Mouse (Mus musculus): Measurements from ENCODE around the gene Hoxb1.

The Hoxb1 gene

DNA sequence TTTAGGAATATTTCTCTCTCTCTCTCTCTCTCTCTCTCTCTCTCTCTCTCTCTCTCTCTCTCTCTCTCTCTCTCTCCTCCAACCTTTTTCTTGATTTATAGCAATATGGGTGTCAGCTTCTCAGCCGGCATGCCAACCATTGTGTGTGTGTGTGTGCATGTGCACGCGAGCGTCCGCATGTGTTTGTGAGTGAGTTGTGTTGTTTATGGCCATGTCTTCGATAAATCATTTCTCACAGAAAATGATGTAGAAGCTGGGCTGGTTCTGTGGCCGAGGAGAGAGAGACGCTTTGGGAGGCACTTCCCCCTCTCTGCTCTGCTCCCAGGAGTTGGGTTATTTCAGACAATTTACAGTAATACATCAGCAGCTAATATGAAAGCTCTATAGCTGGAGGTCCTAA lies 36.9 kb upstream of the Hoxb1 start:
- in situ Hi-C loops (cut with MboI; ENCODE audit: low pct_unique_long_range_greater_than_20kb in 1 of 2, low sequenced_read_pairs in 2 of 2, unreplicated experiment in 1 of 2) = loop anchor here in 1 of 2 experiments (10.0 to 25.0 kb wide), 2 partner anchors 154 to 684 kb away; partner anchors contain the start of gene Sp6

DNA sequence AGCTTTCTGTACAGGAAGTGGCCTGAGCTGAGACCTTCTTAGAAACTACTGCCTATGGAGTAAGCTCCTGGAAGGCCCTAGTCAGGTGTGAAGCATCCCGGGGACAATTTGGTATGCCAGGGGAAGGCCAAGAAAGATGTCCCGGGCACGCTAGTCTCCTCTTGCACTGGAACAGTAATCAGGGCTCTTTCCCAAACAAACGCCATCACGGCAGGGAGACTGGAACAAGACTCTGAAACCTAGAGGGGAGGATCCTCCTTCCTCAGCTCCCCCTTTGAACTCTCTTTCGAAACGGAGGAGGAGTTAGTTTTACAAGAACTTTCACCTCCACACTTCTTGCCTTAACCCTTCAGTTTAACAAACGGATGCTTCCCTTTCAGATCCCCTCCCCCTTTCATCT lies 33.4 kb upstream of the Hoxb1 start:
- in situ Hi-C loops (cut with MboI; ENCODE audit: low pct_unique_long_range_greater_than_20kb in 1 of 2, low sequenced_read_pairs in 2 of 2, unreplicated experiment in 1 of 2) = loop anchor here in 1 of 2 experiments (25.0 kb wide), 1 partner anchor 680 kb away; the partner anchor contains the start of gene Sp6

GRCm38 (mm10) chr11:96332618-96333032 lies 32.9 kb upstream of the Hoxb1 start:
- in situ Hi-C loops (cut with MboI; ENCODE audit: low pct_unique_long_range_greater_than_20kb in 1 of 2, low sequenced_read_pairs in 2 of 2, unreplicated experiment in 1 of 2) = loop anchor here in 1 of 2 experiments (25.0 kb wide), 1 partner anchor 680 kb away; the partner anchor contains the start of gene Sp6

DNA sequence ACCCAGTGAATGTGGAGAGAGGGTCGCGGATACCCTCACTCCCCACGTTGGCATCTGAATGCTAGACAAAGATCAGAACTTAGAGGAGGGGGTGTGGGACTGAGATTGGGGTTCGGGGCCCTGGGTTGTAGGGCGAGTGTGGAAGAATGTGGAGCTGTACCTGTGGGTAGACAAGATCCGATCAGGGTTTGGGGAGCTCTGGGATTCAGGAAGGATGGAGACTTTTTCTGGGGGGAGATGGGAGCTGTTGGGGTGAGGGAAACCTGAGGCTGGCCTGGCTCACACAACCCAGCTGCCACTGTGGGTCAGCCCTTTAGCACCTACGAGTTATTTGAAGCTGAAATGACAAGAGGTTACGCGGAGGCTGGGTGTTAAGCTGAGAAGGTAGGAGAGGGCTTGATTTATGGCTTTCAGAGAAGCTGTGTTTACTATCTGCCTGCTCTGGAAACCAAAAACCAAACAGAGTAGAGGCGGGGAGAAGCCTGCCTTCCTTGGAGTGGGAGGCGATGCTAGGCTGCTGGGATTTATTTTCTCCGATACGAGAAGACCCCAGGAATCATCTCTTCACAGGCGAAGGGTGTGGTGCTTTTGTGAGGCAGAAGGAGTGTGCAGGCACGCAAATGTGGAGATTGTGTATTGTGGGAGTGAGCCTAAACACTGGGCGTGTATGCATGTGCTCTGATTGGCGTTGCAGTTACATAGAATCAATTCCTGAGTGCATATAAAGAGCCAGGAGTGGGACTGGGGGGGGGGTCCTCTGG lies 32.1 kb upstream of the Hoxb1 start:
- in situ Hi-C loops (cut with MboI; ENCODE audit: low pct_unique_long_range_greater_than_20kb in 1 of 2, low sequenced_read_pairs in 2 of 2, unreplicated experiment in 1 of 2) = loop anchor here in 1 of 2 experiments (25.0 kb wide), 1 partner anchor 679 kb away; the partner anchor contains the start of gene Sp6

GRCm38 (mm10) chr11:96334002-96334364 lies 31.6 kb upstream of the Hoxb1 start:
- in situ Hi-C loops (cut with MboI; ENCODE audit: low pct_unique_long_range_greater_than_20kb in 1 of 2, low sequenced_read_pairs in 2 of 2, unreplicated experiment in 1 of 2) = loop anchor here in 1 of 2 experiments (25.0 kb wide), 1 partner anchor 678 kb away; the partner anchor contains the start of gene Sp6

DNA sequence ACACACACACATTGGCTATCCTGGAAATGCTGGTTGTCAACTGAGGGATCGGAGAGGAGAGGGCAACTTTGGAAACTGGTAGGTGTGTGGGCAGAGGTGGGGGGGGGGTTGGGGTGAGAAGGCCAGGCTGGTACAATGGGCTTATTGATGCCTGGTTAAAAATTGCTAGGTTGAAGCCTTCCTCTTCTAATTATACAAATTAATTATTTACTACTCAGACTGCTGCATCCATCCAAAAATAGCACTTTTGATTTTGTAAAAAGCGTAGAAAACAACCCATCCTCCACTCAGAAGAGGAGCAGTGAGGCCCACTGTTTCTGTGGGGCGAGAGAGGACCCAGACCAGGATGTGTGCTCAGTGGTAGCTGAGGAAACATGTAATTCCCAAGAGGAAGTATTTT lies 30.6 kb upstream of the Hoxb1 start:
- in situ Hi-C loops (cut with MboI; ENCODE audit: low pct_unique_long_range_greater_than_20kb in 1 of 2, low sequenced_read_pairs in 2 of 2, unreplicated experiment in 1 of 2) = loop anchor here (5.0 to 25.0 kb wide), 2 partner anchors 38 to 677 kb away; partner anchors contain the start of gene Sp6 (in 1 of the 2)

- in situ Hi-C loops (cut with MboI; ENCODE audit: low pct_unique_long_range_greater_than_20kb in 1 of 2, low sequenced_read_pairs in 2 of 2, unreplicated experiment in 1 of 2) = loop anchor here (5.0 to 25.0 kb wide), 2 partner anchors 39 to 676 kb away; partner anchors contain the start of gene Sp6 (in 1 of the 2)
Observed at GRCm38 (mm10) chr11:96336597-96336996, 29.0 kb upstream of the Hoxb1 start.

DNA sequence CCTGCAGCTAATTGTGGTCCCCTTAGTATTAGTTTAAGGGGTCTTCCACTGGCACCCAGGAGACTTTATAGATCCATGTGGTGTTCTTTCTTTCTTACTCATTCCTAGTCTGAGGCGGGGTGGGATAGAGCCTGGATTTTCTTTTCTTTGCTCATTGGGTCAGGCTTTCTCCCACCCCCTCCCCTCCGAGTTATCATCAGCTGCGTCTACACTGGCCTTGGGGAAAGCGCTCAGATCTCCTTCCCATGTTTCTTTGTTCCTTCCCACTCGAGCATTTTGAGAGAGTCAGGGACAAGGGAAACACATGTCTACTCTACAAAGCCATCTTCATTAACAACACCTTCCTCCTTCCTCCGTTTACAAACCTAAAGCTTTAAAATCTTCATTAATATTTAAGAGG lies 28.5 kb upstream of the Hoxb1 start:
- in situ Hi-C loops (cut with MboI; ENCODE audit: low pct_unique_long_range_greater_than_20kb in 1 of 2, low sequenced_read_pairs in 2 of 2, unreplicated experiment in 1 of 2) = loop anchor here (5.0 to 25.0 kb wide), 2 partner anchors 40 to 675 kb away; partner anchors contain the start of gene Sp6 (in 1 of the 2)

DNA sequence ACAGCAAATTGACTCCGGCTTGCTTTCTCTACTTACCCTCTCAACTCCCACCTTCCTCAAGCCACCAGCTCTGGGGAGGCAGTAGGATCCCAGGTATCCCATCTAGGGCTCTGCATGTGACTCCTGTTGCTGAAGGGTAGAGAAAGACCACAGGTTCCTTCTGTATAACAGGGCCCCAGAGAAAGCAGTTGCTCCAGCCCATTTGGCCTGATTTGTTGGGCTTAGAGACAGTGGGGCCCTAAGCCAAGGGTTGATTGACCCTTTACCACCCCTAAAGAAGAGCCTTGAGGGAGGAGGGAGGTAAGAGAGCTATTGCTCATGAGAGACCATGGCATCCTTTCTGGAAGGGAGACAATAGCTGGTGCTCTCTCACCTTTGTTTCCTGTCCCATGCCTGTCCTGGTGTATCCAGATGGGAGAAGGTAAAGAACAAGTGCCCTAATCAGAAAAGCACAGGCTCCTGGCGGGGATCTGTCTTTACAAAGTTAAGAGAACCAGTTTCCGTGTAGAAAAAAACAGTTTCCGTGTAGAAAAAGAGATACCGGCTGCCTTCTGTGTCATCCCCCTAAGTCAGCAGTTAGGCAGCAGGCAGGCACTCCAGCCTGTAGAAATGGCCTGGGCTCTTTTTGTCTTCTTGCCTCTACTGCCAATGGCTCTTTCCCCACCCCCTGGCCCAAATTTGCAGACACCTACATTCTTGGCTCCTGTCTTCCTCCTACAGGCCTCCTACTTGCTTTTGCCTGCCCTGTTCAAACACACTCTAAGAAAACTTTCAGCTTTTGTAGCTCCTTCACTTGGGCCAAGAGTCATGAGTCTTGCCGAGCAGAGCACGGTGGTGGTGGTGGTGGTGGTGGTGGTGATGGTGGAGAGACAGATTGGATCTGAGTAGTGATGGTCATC lies 26.3 kb upstream of the Hoxb1 start:
- in situ Hi-C loops (cut with MboI; ENCODE audit: low pct_unique_long_range_greater_than_20kb in 1 of 2, low sequenced_read_pairs in 2 of 2, unreplicated experiment in 1 of 2) = loop anchor here (5.0 to 25.0 kb wide), 2 partner anchors 42 to 673 kb away; partner anchors contain the start of gene Sp6 (in 1 of the 2)

GRCm38 (mm10) chr11:96340698-96341365 lies 24.7 kb upstream of the Hoxb1 start:
- in situ Hi-C loops (cut with MboI; ENCODE audit: low pct_unique_long_range_greater_than_20kb in 1 of 2, low sequenced_read_pairs in 2 of 2, unreplicated experiment in 1 of 2) = loop anchor here in 1 of 2 experiments (25.0 kb wide), 1 partner anchor 671 kb away; the partner anchor contains the start of gene Sp6

GRCm38 (mm10) chr11:96341701-96342575 lies 23.6 kb upstream of the Hoxb1 start:
- in situ Hi-C loops (cut with MboI; ENCODE audit: low pct_unique_long_range_greater_than_20kb in 1 of 2, low sequenced_read_pairs in 2 of 2, unreplicated experiment in 1 of 2) = loop anchor here in 1 of 2 experiments (25.0 kb wide), 1 partner anchor 670 kb away; the partner anchor contains the start of gene Sp6

GRCm38 (mm10) chr11:96342576-96342930 lies 23.0 kb upstream of the Hoxb1 start:
- in situ Hi-C loops (cut with MboI; ENCODE audit: low pct_unique_long_range_greater_than_20kb in 1 of 2, low sequenced_read_pairs in 2 of 2, unreplicated experiment in 1 of 2) = loop anchor here in 1 of 2 experiments (25.0 kb wide), 1 partner anchor 670 kb away; the partner anchor contains the start of gene Sp6

- in situ Hi-C loops (cut with MboI; ENCODE audit: low pct_unique_long_range_greater_than_20kb in 1 of 2, low sequenced_read_pairs in 2 of 2, unreplicated experiment in 1 of 2) = loop anchor here in 1 of 2 experiments (25.0 kb wide), 1 partner anchor 669 kb away; the partner anchor contains the start of gene Sp6
Observed at GRCm38 (mm10) chr11:96343206-96343745, 22.3 kb upstream of the Hoxb1 start.

DNA sequence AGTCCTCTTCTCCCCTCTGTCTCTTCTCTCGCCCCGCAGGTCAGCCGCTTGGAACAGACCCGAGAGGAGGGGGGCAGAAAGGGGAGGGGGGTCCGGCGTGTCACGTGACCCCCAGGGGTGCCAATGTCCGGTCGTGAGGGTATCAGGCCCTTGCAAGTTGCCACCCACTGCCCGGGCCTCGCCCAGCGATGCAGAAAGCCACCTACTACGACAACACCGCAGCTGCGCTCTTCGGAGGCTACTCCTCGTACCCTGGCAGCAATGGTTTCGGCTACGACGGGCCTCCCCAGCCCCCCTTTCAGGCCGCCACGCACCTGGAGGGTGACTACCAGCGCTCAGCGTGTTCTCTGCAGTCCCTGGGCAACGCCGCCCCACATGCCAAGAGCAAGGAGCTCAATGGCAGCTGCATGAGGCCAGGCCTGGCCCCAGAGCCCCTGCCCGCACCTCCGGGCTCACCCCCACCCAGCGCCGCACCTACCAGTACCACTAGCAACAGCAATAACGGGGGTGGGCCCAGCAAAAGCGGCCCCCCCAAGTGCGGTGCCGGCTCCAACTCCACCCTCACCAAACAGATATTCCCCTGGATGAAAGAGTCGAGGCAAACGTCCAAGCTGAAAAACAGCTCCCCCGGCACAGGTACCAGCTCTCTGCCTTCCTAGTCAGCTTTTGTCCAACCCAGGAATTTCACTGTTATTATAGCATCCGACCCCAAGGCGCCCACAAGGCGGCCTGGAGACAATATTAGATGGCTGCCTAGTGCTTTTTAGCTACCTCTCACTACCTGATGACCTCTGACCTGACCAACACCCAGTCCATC lies 21.3 kb upstream of the Hoxb1 start:
- in situ Hi-C loops (cut with MboI; ENCODE audit: low pct_unique_long_range_greater_than_20kb in 1 of 2, low sequenced_read_pairs in 2 of 2, unreplicated experiment in 1 of 2) = loop anchor here in 1 of 2 experiments (25.0 kb wide), 1 partner anchor 668 kb away; the partner anchor contains the start of gene Sp6

GRCm38 (mm10) chr11:96344878-96345159 lies 20.7 kb upstream of the Hoxb1 start:
- in situ Hi-C loops (cut with MboI; ENCODE audit: low pct_unique_long_range_greater_than_20kb in 1 of 2, low sequenced_read_pairs in 2 of 2, unreplicated experiment in 1 of 2) = loop anchor here in 1 of 2 experiments (25.0 kb wide), 1 partner anchor 667 kb away; the partner anchor contains the start of gene Sp6

All from mouse embryonic stem cell (cell line).